Mouse (Mus musculus) hematopoietic stem cell, adult 5-6 weeks (primary cell): Measurements from ENCODE around the gene Ccdc78. TPM values are rescaled to one million over a fixed set of nuclear protein-coding genes. Genes with fewer than 3 reads are reported as not detected.
"Not testable (repeated sequence)": the region's sequence is repeated elsewhere in the genome, so short reads cannot be mapped to it uniquely, and the experiment has no call there.

Experiments used
- ATAC-seq, 2 experiments: fragments of 125-278 bp in 1 of 2; replicated peaks in 1 of 2; 2 replicates each; pipeline ENCODE4 v1.8.0; 2016 to 2017; ENCODE audit warnings: inconsistent platforms in 2 of 2, mild to moderate bottlenecking in 2 of 2, moderate number of reproducible peaks in 2 of 2, low read depth in 1 of 2, moderate TSS enrichment in 1 of 2; ENCODE audit not compliant: low FRiP score in 2 of 2, poor library complexity in 2 of 2, severe bottlenecking in 2 of 2, insufficient read depth in 1 of 2, low TSS enrichment in 1 of 2
- total RNA-seq: library from RNA; stranded (forward); fragments of 172-1452, 232-1000 nt; gene quantifications from 2 replicates; pipeline ENCODE4 v1.2.3, GENCODE M21; 2017

Ccdc78 gene
- total RNA-seq: 0.38 TPM in 1 of 2 replicates, not detected in the other

- ATAC-seq: no peak
Measured at GRCm38 (mm10) chr17:25786280-25786679, at the start of gene Ccdc78. Ccdc78 (plus strand) TSS chr17:25786580.

DNA sequence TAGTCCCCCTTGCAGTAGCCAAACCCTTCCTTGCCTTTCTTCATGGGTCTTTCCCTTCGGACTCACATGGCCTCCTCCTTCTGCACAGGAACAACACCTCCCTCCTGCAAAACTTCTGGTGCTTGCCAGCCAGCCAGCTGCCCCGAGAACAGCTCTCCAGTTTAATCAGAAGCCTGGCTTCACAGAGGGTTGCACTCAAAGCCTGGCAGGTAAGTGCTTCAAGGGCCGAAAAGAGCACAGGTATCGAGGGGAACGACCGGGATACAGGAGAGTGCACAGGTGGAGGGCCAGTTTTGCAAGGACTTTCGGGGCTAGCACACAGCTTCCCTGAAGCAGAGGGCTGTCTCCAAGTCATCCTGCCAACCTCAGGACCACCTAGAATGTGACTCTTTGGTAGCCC lies 47.5 kb upstream of the Ccdc78 start:
- ATAC-seq: no peak

DNA sequence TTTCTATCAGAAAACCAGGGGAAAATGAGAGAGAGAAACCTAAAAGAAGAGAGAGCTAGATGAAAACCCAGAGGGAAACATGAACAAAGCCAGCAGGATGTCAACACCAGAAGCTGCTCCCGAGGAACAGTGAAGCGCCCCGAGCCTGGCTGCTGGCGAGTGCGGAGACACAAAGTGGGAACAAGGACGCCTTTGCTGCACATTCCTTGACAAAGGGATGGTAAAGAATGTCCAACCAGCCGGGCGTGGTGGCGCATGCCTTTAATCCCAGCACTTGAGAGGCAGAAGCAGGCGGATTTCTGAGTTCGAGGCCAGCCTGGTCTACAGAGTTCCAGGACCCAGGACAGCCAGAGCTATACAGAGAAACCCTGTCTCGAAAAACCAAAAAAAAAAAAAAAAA lies 44.9 kb upstream of the Ccdc78 start:
- not testable (repeated sequence) for ATAC-seq

- ATAC-seq: no peak; a peak in 1 of 4 replicates
Measured at GRCm38 (mm10) chr17:25743831-25744230, 42.5 kb upstream of the Ccdc78 start.

DNA sequence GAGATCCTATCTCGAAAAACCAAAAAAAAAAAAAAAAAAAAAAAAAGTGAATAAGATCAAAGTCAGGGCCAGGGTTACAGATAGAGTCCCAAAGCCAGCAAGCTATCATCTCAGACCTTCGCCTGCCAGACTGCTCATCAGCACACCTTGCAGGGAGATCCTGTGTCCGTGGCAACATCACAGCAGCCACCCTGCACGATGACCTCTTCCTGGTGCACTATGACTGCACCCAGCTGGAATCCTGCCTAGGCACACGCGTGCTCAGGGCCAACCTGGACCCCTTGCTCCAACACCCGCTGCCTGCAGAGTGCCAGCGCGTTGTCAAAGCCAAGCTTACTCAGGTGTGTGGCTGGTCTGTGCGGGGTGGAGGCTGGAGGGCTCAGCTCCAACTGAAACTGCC lies 42.1 kb upstream of the Ccdc78 start:
- ATAC-seq: no peak

- no peak for ATAC-seq
Measured at GRCm38 (mm10) chr17:25748238-25748637, 38.1 kb upstream of the Ccdc78 start.

GRCm38 (mm10) chr17:25749314-25749713 lies 37.1 kb upstream of the Ccdc78 start:
- no peak for ATAC-seq

DNA sequence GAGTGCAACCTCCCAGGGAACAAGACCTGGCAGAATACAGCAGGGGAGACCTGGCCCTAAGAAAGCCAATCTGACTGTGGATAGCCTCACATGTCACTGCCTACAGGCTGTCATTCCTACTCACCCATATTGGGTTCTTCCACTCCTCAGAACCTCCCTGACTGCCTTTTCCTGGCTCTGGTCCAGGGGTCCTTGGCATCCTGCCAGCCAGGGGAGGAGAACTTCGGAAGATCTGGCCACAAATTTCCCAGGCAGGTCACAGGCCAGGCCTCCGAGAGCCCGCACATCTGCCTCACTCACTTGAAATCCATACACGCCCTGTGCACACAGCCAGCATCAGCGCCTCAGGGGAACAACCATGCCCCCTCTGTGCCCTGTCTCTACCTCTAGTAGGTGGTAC lies 34.9 kb upstream of the Ccdc78 start:
- no peak for ATAC-seq

DNA sequence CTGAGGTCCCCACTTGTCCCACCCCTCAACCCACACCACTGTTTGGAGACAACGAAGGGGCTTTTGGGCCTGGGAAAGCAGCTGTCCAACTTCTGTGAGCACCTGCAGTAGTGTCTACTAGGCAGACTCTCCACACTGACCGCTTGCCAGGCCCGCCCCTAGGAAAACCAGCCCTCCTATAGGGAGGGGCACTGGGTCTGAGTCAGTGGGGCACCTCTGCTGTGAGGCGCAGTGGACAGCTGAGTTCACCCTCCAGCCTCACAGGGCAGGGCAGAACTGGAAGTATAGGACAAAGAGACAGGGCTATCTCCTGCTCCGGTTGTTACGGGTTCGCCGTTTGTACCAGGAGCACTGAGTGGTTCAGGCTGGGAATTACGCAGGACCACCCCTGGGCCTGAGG lies 32.1 kb upstream of the Ccdc78 start, which contains the start of gene Msln:
Gene Msln, minus strand, starts transcription at position 138 of the 400 bp plus-strand sequence.
- ATAC-seq: no peak

GRCm38 (mm10) chr17:25755086-25755485 lies 31.3 kb upstream of the Ccdc78 start:
- ATAC-seq: no peak

DNA sequence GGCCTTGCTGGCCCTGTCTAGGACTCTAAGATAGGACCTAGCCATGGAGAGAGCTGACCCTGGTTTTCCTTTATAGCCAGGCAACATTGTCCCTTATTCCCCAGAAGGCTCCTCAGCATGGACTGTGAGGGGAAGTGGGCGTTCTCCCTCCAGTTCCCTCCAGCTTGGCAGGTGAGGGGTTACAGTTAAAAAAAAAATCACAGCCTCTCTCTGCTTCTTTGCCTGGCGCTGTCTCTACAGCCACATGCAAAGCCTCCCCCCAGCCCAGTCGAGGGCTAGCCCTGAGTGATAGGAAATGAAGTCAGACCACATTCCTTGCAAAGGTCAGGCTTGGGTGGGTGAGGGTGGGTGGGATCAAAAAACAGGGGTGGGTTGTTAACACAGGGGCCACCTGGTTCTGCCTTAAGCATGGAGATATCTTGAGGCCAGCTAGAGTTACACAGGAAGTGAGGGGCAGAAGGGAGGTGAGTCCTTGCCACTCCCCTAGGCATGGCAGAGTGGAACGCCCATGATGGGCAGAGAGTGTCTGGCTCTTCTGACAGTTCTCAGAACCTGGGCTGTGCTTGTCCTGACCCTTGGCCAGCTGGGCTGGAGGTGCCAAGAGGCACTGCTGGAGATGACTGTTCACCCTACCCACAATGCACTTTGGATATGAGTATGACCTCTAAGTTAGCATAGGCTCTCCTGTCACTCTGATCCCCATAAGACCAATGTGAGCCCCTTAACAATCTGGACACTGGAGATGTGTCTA lies 30.6 kb upstream of the Ccdc78 start:
- no peak for ATAC-seq

DNA sequence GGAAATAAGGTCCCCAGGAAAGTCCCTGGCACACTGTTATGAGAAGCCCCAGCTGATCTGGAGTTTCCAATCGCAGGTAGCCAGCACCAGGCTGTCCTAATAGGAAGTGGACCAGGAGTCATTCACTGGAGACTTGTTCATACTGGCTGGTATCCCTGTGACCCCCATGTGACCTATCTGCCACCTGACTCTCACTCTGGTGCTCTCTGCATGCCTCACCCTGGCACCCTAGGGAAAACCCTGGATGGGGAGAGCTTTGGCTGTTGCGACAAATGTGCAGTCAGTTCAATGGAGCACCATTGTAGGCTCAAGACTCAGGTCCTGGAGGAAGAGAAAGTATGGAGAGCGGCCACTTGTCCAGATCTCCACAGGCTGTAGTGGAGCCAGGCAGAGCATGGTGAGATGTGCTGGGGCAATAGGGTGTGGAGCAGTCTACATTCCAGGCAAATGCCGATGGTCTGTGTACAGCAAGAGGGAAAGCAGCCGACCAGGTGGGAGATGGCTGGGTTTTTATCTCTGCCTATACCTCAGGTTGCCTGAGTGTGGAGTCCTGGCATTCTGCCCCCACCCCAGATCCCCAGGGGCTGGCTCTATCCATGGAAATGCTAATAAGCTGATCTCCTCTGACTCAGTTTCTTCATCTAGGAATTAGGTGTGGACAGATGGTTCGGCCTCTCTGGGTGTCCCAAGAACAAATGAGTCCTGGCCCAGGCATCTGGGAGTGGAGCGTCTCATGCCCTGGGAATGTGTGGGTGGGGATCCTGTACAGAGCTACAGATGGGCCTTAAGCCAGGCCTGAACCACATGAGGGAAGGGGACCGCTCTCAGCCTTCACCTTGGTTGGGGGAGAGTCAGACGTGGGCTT lies 29.8 kb upstream of the Ccdc78 start:
- no peak; a peak in 1 of 4 replicates for ATAC-seq

DNA sequence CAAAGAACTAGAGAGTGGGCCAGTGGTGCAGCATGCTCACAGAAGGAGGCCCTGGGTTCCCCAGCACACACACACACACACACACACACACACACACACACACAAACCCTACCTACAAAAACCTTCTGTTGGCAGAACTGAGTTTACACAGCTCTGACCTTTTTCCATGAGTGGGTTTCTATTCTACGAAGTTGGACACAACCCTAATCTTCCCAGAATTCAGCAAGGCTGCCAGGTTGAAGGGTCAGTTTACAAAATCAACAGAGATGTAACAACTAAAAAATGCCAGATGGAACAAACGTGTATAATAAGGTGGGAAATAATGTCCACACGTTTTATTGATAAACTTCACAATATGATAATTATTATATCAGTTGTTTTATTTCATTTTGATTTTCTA lies 28.7 kb upstream of the Ccdc78 start:
- no peak for ATAC-seq

- ATAC-seq: no peak
Measured at GRCm38 (mm10) chr17:25760148-25760547, 26.2 kb upstream of the Ccdc78 start.

- ATAC-seq: no peak
Measured at GRCm38 (mm10) chr17:25761561-25761970, 24.8 kb upstream of the Ccdc78 start.

- no peak for ATAC-seq
Measured at GRCm38 (mm10) chr17:25762591-25762990, 23.8 kb upstream of the Ccdc78 start.

GRCm38 (mm10) chr17:25765886-25766285 lies 20.5 kb upstream of the Ccdc78 start:
- ATAC-seq: no peak

DNA sequence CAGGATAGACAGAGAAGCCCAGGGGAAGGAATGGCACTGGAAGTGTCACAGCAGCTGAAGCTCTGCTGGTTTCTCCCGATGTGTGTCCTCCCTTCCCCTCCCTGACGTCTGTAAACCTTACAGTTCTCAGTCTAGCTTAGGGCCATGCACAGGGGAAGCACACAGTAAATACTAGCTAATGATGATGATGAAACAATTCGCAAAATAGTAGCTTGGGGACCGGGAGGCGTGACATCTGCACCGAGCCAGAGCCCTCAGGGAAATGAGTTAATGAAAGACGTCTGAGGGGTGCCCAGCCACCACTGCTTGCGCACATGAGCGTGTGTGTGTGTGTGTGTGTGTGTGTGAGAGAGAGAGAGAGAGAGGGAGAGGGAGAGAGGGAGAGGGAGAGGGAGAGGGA lies 17.0 kb upstream of the Ccdc78 start:
- no peak for ATAC-seq
